Mouse (Mus musculus) CH12.LX (cell line): ENCODE results near the gene Mslnl. TPM values are rescaled to one million over a fixed set of nuclear protein-coding genes. Genes with fewer than 3 reads are reported as not detected.

Experiments used
- DNase-seq: peaks from one replicate; pipeline ENCODE4 v3.0.0-alpha.2; 2013; ENCODE audit errors: extremely low read depth
- H3K27ac ChIP-seq: 2 replicates; pipeline ENCODE4 v1.5.1; 2012; ENCODE audit warnings: low read depth, mild to moderate bottlenecking, control low read depth, moderate library complexity; ENCODE audit not compliant: insufficient read depth
- H3K27me3 ChIP-seq: replicated peaks from 2 replicates; pipeline ENCODE3; 2012; ENCODE audit warnings: inconsistent platforms
- H3K36me3 ChIP-seq, 2 experiments: replicated peaks in 1 of 2; 2 replicates each; pipeline versions ENCODE3 to v1.6.1; 2012; ENCODE audit warnings: inconsistent platforms in 1 of 2, low read length in 1 of 2, mild to moderate bottlenecking in 1 of 2, mixed read lengths in 1 of 2, moderate library complexity in 1 of 2; ENCODE audit not compliant: control insufficient read depth in 1 of 2, insufficient read depth in 1 of 2
- H3K4me1 ChIP-seq, 2 experiments: 2 replicates each; pipeline ENCODE4 v1.6.1; 2012; ENCODE audit warnings: inconsistent platforms in 1 of 2, moderate library complexity in 1 of 2; ENCODE audit not compliant: insufficient read depth in 2 of 2, control insufficient read depth in 1 of 2
- H3K4me2 ChIP-seq: 2 replicates; pipeline ENCODE4 v1.6.1; 2012; ENCODE audit warnings: low read depth, mild to moderate bottlenecking, control low read depth; ENCODE audit not compliant: poor library complexity, insufficient read depth, severe bottlenecking
- H3K4me3 ChIP-seq, 3 experiments: fragments of 150-350 bp in 1 of 3; sonication (generic) in 1 of 3; replicated peaks in 1 of 3; 2 replicates each; pipeline versions ENCODE3 to v1.5.1; 2011 to 2012; ENCODE audit warnings: low read depth in 2 of 3, low read length in 2 of 3, mild to moderate bottlenecking in 2 of 3, moderate library complexity in 2 of 3, control low read depth in 1 of 3, improper control_type of control experiment in 1 of 3, inconsistent platforms in 1 of 3, mixed read lengths in 1 of 3; ENCODE audit not compliant: poor library complexity in 1 of 3
- H3K79me2 ChIP-seq: replicated peaks from 2 replicates; pipeline ENCODE4 v1.6.1; 2012; ENCODE audit warnings: mild to moderate bottlenecking, moderate library complexity; ENCODE audit not compliant: control insufficient read depth, poor library complexity, insufficient read depth, severe bottlenecking; ENCODE audit errors: extremely low read depth
- H3K9ac ChIP-seq: 2 replicates; pipeline ENCODE4 v1.6.1; 2012; ENCODE audit warnings: low read depth, mild to moderate bottlenecking, control low read depth, moderate library complexity; ENCODE audit not compliant: insufficient read depth
- H3K9me3 ChIP-seq: replicated peaks from 2 replicates; pipeline ENCODE3; 2012; ENCODE audit warnings: low read length, inconsistent platforms, mixed read lengths
- BHLHE40 ChIP-seq: IDR thresholded peaks from 2 replicates; pipeline ENCODE4 v1.6.1; 2011; ENCODE audit warnings: mild to moderate bottlenecking, low read depth, low read length, improper control_type of control experiment
- CHD2 ChIP-seq: IDR thresholded peaks from 2 replicates; pipeline ENCODE4 v1.6.1; 2011; ENCODE audit warnings: low read length, improper control_type of control experiment
- E2F4 ChIP-seq: IDR thresholded peaks from 2 replicates; pipeline ENCODE4 v1.6.1; 2011; ENCODE audit warnings: low read depth, low read length, improper control_type of control experiment; ENCODE audit not compliant: insufficient replicate concordance
- ELF1 ChIP-seq: IDR thresholded peaks from 2 replicates; pipeline ENCODE4 v1.6.1; 2014; ENCODE audit warnings: low read depth, mild to moderate bottlenecking, inconsistent platforms, low read length, improper control_type of control experiment
- ETS1 ChIP-seq: conservative IDR thresholded peaks from 2 replicates; pipeline ENCODE4 v1.6.1; 2012; ENCODE audit warnings: low read depth, mild to moderate bottlenecking, inconsistent platforms, low read length, improper control_type of control experiment, moderate library complexity
- GABPA ChIP-seq: IDR thresholded peaks from 2 replicates; pipeline ENCODE4 v1.6.1; 2012; ENCODE audit warnings: low read depth, low read length, improper control_type of control experiment, inconsistent platforms; ENCODE audit not compliant: insufficient replicate concordance
- HCFC1 ChIP-seq: IDR thresholded peaks from 2 replicates; pipeline ENCODE4 v1.6.1; 2012; ENCODE audit warnings: low read depth, mild to moderate bottlenecking, inconsistent platforms, low read length, improper control_type of control experiment
- IRF4 ChIP-seq: IDR thresholded peaks from 2 replicates; pipeline ENCODE4 v1.6.1; 2014; ENCODE audit warnings: low read depth, mild to moderate bottlenecking, inconsistent platforms, low read length, improper control_type of control experiment
- KAT2A ChIP-seq: IDR thresholded peaks from 2 replicates; pipeline ENCODE4 v1.6.1; 2012; ENCODE audit warnings: low read length, improper control_type of control experiment, inconsistent platforms; ENCODE audit not compliant: insufficient replicate concordance
- MAX ChIP-seq: IDR thresholded peaks from 2 replicates; pipeline ENCODE4 v1.6.1; 2011; ENCODE audit warnings: low read length, improper control_type of control experiment
- MAZ ChIP-seq: IDR thresholded peaks from 2 replicates; pipeline ENCODE4 v1.6.1; 2012; ENCODE audit warnings: low read depth, mild to moderate bottlenecking, inconsistent platforms, low read length, improper control_type of control experiment, moderate library complexity
- MXI1 ChIP-seq: IDR thresholded peaks from 2 replicates; pipeline ENCODE4 v1.6.1; 2011; ENCODE audit warnings: mild to moderate bottlenecking, low read depth, low read length, improper control_type of control experiment
- NELFE ChIP-seq: IDR thresholded peaks from 2 replicates; pipeline ENCODE4 v1.6.1; 2011; ENCODE audit warnings: low read depth, low read length, improper control_type of control experiment
- NRF1 ChIP-seq: IDR thresholded peaks from 2 replicates; pipeline ENCODE4 v1.6.1; 2014; ENCODE audit warnings: low read depth, mild to moderate bottlenecking, inconsistent platforms, low read length, improper control_type of control experiment, moderate library complexity
- POLR2A ChIP-seq: IDR thresholded peaks from 2 replicates; pipeline ENCODE4 v1.6.1; 2011; ENCODE audit warnings: low read depth, mild to moderate bottlenecking, improper control_type of control experiment, low read length
- POLR2AphosphoS2 ChIP-seq: IDR thresholded peaks from 2 replicates; pipeline ENCODE4 v1.6.1; 2011; ENCODE audit warnings: low read depth, low read length, improper control_type of control experiment
- RCOR1 ChIP-seq: conservative IDR thresholded peaks from 2 replicates; pipeline ENCODE4 v1.6.1; 2012; ENCODE audit warnings: low read depth, mild to moderate bottlenecking, inconsistent platforms, low read length, improper control_type of control experiment
- SMC3 ChIP-seq: IDR thresholded peaks from 2 replicates; pipeline ENCODE4 v1.6.1; 2011; ENCODE audit warnings: low read depth, low read length, improper control_type of control experiment
- TBP ChIP-seq: conservative IDR thresholded peaks from 2 replicates; pipeline ENCODE4 v1.6.1; 2011; ENCODE audit warnings: low read depth, low read length, improper control_type of control experiment
- TCF12 ChIP-seq: IDR thresholded peaks from 2 replicates; pipeline ENCODE4 v1.6.1; 2014; ENCODE audit warnings: low read depth, mild to moderate bottlenecking, inconsistent platforms, low read length, improper control_type of control experiment
- ZC3H11A ChIP-seq: IDR thresholded peaks from 2 replicates; pipeline ENCODE4 v1.6.1; 2012; ENCODE audit warnings: low read depth, mild to moderate bottlenecking, inconsistent platforms, low read length, improper control_type of control experiment
- ZMIZ1 ChIP-seq: IDR thresholded peaks from 2 replicates; pipeline ENCODE4 v1.6.1; 2012; ENCODE audit warnings: low read depth, mild to moderate bottlenecking, inconsistent platforms, low read length, improper control_type of control experiment
- dilution Hi-C: fragments of 300-500 bp; cut with MboI; formaldehyde crosslinking; loops from 2 replicates; pipeline ENCODE4 v1.14.3; 2020; ENCODE audit warnings: low sequenced_read_pairs; ENCODE audit not compliant: extremely low pct_unique_long_range_greater_than_20kb, extremely low pct_ligation_motif_present
- in situ Hi-C: fragments of 300-500 bp; cut with MboI; formaldehyde crosslinking; loops from 3 replicates; pipeline ENCODE4 v1.14.3; 2019; ENCODE audit warnings: low sequenced_read_pairs, low pct_ligation_motif_present, low pct_unique_long_range_greater_than_20kb, mixed read lengths
- polyA plus RNA-seq: library from polyadenylated mRNA; unstranded; fragments of >175 nt; gene quantifications from 2 replicates; pipeline ENCODE4 v1.2.1, GENCODE M21; 2012; ENCODE audit warnings: low read depth; ENCODE audit not compliant: insufficient read length
- total RNA-seq, 2 experiments: library from RNA; depleted of rRNA; stranded (reverse); fragments of 300-350 nt in 1 of 2; fragments of >200 nt in 1 of 2; gene quantifications; 2 replicates each; pipeline ENCODE4 v1.2.3; 2012 to 2014

Gene Mslnl
- total and polyA plus RNA-seq, 3 experiments: not detected

GRCm38 (mm10) chr17:25783861-25784574 is 48.2 kb downstream of the Mslnl start:
- dilution Hi-C loops: no loop called here
- H3K27ac ChIP-seq: no peak overlapping the region
- H3K4me1 ChIP-seq: peaks cover 7 to 16% of the 10 kb centered on the region in 2 experiments
- TF ChIP-seq BHLHE40: no peak
- no peak for TF ChIP-seq ETS1
- TF ChIP-seq MAZ: no peak
- TF ChIP-seq RCOR1: no peak
- TF ChIP-seq KAT2A: no peak
- no peak for TF ChIP-seq IRF4
- TF ChIP-seq GABPA: no peak
- no peak for TF ChIP-seq E2F4
- no peak for TF ChIP-seq MAX
- no peak for TF ChIP-seq SMC3
- no peak for TF ChIP-seq POLR2AphosphoS2
- TF ChIP-seq POLR2A: no peak
- H3K79me2 ChIP-seq: no peaks in the 10 kb centered on the region
- DNase-seq: no peak
- H3K4me2 ChIP-seq: peak overlapping the region; percentile 46; the same call in 1 of the 2 replicates
- peaks cover 64 to 81% of the 10 kb centered on the region in 2 experiments for H3K36me3 ChIP-seq
- no peaks in the 10 kb centered on the region for H3K9me3 ChIP-seq
- H3K9ac ChIP-seq: no peak overlapping the region
- no peak overlapping the region for H3K4me3 ChIP-seq
- H3K27me3 ChIP-seq: no peaks in the 10 kb centered on the region
- in situ Hi-C loops: no loop called here

GRCm38 (mm10) chr17:25785281-25785745 is 49.5 kb downstream of the Mslnl start, which contains the start of gene Haghl:
Haghl (minus strand) TSS chr17:25785673.
- dilution Hi-C loops (no loop called here), in situ Hi-C loops (no loop called here)
- peaks cover 7 to 16% of the 10 kb centered on the region in 2 experiments for H3K4me1 ChIP-seq
- peak within 1 kb of the TSS; percentile 52 for H3K4me2 ChIP-seq
- peak within 1 kb of the TSS; percentile 65 to 81 (median 73) for H3K4me3 ChIP-seq
- DNase-seq: peak; percentile 98
- peaks cover 58 to 80% of the 10 kb centered on the region in 2 experiments for H3K36me3 ChIP-seq
- no peaks in the 10 kb centered on the region for H3K9me3 ChIP-seq
- no peaks in the 10 kb centered on the region for H3K79me2 ChIP-seq
- no peaks in the 10 kb centered on the region for H3K27me3 ChIP-seq
- H3K27ac ChIP-seq: peak within 1 kb of the TSS; percentile 50; the same call in 1 of the 2 replicates
- TF ChIP-seq MXI1 (0 out of 2 replicates have a peak, but pooled peaks have one; percentile 17), TBP (peak; percentile 74; the same call in 1 of the 2 replicates), ZC3H11A (no peak), POLR2A (peak; percentile 79), POLR2AphosphoS2 (peak; percentile 91), ELF1 (peak; percentile 31; the same call in 1 of the 2 replicates), TCF12 (no peak), HCFC1 (peak; percentile 58), CHD2 (0 out of 2 replicates have a peak, but pooled peaks have one; percentile 20), NRF1 (peak; percentile 100), ZMIZ1 (no peak), NELFE (peak; percentile 86)
- H3K9ac ChIP-seq: peak within 1 kb of the TSS; percentile 58
